Mouse (Mus musculus) megakaryocyte-erythroid progenitor cell, adult 5 weeks (primary cell): ENCODE measurements around the gene Avl9. TPM values are rescaled to one million over a fixed set of nuclear protein-coding genes. Genes with fewer than 3 reads are reported as not detected.

ENCODE experiments used
- polyA plus RNA-seq: library from polyadenylated mRNA; stranded (reverse); fragments of >175 nt; gene quantifications from 2 replicates; pipeline ENCODE4 v1.2.3, GENCODE M21; 2012

Gene Avl9
- 11.2 and 13.8 TPM in 2 replicates for polyA plus RNA-seq

GRCm38 (mm10) chr6:56714574-56715269 is at the start of gene Avl9:
Gene Avl9, plus strand, starts transcription at chr6:56714899.

GRCm38 (mm10) chr6:56703931-56704900 is 10.5 kb upstream of the Avl9 start, which contains the start of gene Lsm5:
Gene Lsm5, minus strand, starts transcription at chr6:56704710.

GRCm38 (mm10) chr6:56797311-56798151 is 82.8 kb downstream of the Avl9 start, which contains the start of gene Kbtbd2:
Gene Kbtbd2, minus strand, starts transcription at chr6:56797813.

Other genes starting within 250 kb of the Avl9 start
- 0.12 and 0.18 TPM in 2 replicates for gene Pde1c, start 145.8 kb upstream of the Avl9 start, polyA plus RNA-seq
- 1.3 TPM in 2 replicates for gene Lsm5, start 10.2 kb upstream of the Avl9 start, polyA plus RNA-seq
- 5.6 and 7.5 TPM in 2 replicates for gene Kbtbd2, start 82.9 kb downstream of the Avl9 start, polyA plus RNA-seq
- gene Fkbp9, start 117.2 kb downstream of the Avl9 start, polyA plus RNA-seq, result 2.7 and 3.0 TPM in 2 replicates
- 44.9 and 63.9 TPM in 2 replicates for gene Nt5c3, start 209.0 kb downstream of the Avl9 start, polyA plus RNA-seq
- 0.11 TPM in 1 of 2 replicates, not detected in the other for gene Vmn1r4, start 209.1 kb downstream of the Avl9 start, polyA plus RNA-seq